Mouse (Mus musculus) midbrain, embryonic 14.5 days (tissue): Measurements from ENCODE around the gene Hnf4a. TPM values are rescaled to one million over a fixed set of nuclear protein-coding genes. Genes with fewer than 3 reads are reported as not detected.

Experiments used
- ATAC-seq: fragments of 200-750 bp; cut with Nextera tagmentation; 2 replicates; pipeline ENCODE4 v1.8.0; 2017; ENCODE audit warnings: moderate number of reproducible peaks, moderate library complexity; ENCODE audit not compliant: low FRiP score, low TSS enrichment
- DNase-seq: peaks from one replicate; pipeline ENCODE4 v3.0.0-alpha.2; 2015
- H3K27ac ChIP-seq: fragments of 300-500 bp; sonication (generic); replicated peaks from 2 replicates; pipeline ENCODE4 v1.5.1; 2014; ENCODE audit warnings: mild to moderate bottlenecking, low read depth, low read length, moderate library complexity
- H3K27me3 ChIP-seq: fragments of 300-500 bp; sonication (generic); 2 replicates; pipeline ENCODE4 v1.6.1; 2014; ENCODE audit warnings: low read length, control low read depth, mixed read lengths; ENCODE audit not compliant: control insufficient read depth, insufficient read depth
- H3K36me3 ChIP-seq: fragments of 300-500 bp; sonication (generic); 2 replicates; pipeline ENCODE4 v1.6.1; 2014; ENCODE audit warnings: low read length, control low read depth; ENCODE audit not compliant: control insufficient read depth, insufficient read depth
- H3K4me1 ChIP-seq: fragments of 300-500 bp; sonication (generic); 2 replicates; pipeline ENCODE4 v1.6.1; 2014; ENCODE audit warnings: mild to moderate bottlenecking, antibody characterized with exemption, low read length, control low read depth; ENCODE audit not compliant: control insufficient read depth, insufficient read depth
- H3K4me2 ChIP-seq: fragments of 300-500 bp; sonication (generic); 2 replicates; pipeline ENCODE4 v1.6.1; 2014; ENCODE audit warnings: mild to moderate bottlenecking, low read length, moderate library complexity
- H3K4me3 ChIP-seq: fragments of 300-500 bp; sonication (generic); replicated peaks from 2 replicates; pipeline ENCODE4 v1.5.1; 2014; ENCODE audit warnings: low read depth, low read length
- H3K9ac ChIP-seq: fragments of 300-500 bp; sonication (generic); replicated peaks from 2 replicates; pipeline ENCODE4 v1.6.1; 2014; ENCODE audit warnings: mild to moderate bottlenecking, low read length, moderate library complexity
- H3K9me3 ChIP-seq: fragments of 300-500 bp; sonication (generic); 2 replicates; pipeline ENCODE4 v1.6.1; 2016; ENCODE audit warnings: low read length, control low read depth, mixed read lengths; ENCODE audit not compliant: control insufficient read depth
- WGBS: fragments of 180-500 bp; shearing (Covaris S2); extraction: QIAGEN DNeasy Blood & Tissue Kit; methylation state at CpG from one replicate; pipeline ENCODE4 v1.1.7; 2014; 5-methylcytosine and 5-hydroxymethylcytosine counted together
- polyA plus RNA-seq: library from polyadenylated mRNA; unstranded; fragments of >200 nt; fragmentation: Nextera tagmentation; extraction: Ambion mirVana; gene quantifications from 2 replicates; pipeline ENCODE4 v1.2.1, GENCODE M21; 2014

The Hnf4a gene
- polyA plus RNA-seq, 1 experiment from 2014 or later: not detected

DNA sequence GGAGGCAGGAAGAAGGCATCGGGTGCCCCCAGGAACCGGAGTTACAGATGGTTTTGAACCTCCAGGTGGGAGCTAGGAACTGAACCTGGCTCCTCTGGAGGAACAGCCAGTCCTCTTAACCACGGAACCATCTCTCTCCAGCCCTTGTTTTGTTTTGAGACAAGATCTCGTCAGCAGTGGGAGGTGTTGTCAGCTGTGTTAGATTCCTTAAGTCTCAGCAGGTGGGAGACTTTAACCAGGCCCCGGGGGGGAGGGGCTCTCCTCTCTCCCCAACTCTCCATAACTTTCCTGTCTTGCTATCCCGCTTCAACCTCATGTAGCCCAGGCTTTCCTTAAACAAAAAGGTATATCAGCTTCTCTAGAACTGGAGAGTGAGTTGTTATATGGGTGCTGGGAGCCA lies 12.2 kb upstream of the Hnf4a start:
- ATAC-seq: no peak
- H3K4me3 ChIP-seq: no peak overlapping the region
- DNase-seq: no peak
- no peaks in the 10 kb centered on the region for H3K9me3 ChIP-seq
- H3K4me2 ChIP-seq: no peak overlapping the region
- H3K36me3 ChIP-seq: no peaks in the 10 kb centered on the region
- H3K27me3 ChIP-seq: no peaks in the 10 kb centered on the region
- H3K4me1 ChIP-seq: no peaks in the 10 kb centered on the region
- H3K9ac ChIP-seq: no peak overlapping the region
- 48% methylated on average over 6 of the region's 6 CpGs for WGBS
- no peak overlapping the region for H3K27ac ChIP-seq

GRCm38 (mm10) chr2:163502219-163502618 lies 4.4 kb upstream of the Hnf4a start:
- H3K4me1 ChIP-seq: no peaks in the 10 kb centered on the region
- no peaks in the 10 kb centered on the region for H3K36me3 ChIP-seq
- H3K4me3 ChIP-seq: no peak overlapping the region
- no peak overlapping the region for H3K4me2 ChIP-seq
- H3K27ac ChIP-seq: no peak overlapping the region
- 65% methylated on average over 2 of the region's 2 CpGs for WGBS
- peak; percentile 15 for DNase-seq
- ATAC-seq: no peak
- H3K9me3 ChIP-seq: no peaks in the 10 kb centered on the region
- no peaks in the 10 kb centered on the region for H3K27me3 ChIP-seq
- H3K9ac ChIP-seq: no peak overlapping the region

DNA sequence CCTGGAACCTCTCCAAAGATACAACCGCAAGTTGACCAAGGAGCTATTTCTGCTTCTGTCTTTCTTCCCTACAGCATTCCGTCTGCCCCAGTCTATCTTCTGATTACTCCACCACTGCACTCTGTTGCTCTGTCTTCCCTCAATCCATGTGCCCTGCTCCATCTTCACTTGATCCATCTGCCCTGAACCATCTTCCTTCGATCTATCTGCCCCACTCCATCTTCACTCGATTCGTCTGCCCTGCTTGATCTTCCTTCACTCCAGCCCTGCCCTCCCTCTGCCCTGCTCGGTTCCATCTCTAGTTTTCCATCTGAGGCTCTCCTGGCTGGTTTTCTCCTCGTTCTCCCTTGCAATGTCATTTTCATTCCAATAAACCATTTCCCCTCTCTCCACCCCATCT lies 3.4 kb upstream of the Hnf4a start:
- Histone ChIP-seq H3K4me2 (no peak overlapping the region), H3K4me3 (no peak overlapping the region), H3K27ac (no peak overlapping the region), H3K27me3 (no peaks in the 10 kb centered on the region), H3K36me3 (no peaks in the 10 kb centered on the region), H3K9ac (no peak overlapping the region), H3K9me3 (no peaks in the 10 kb centered on the region), H3K4me1 (no peaks in the 10 kb centered on the region)
- ATAC-seq (no peak), DNase-seq (no peak)
- WGBS: 86% methylated on average over 7 of the region's 7 CpGs

GRCm38 (mm10) chr2:163525761-163526243 lies 19.2 kb downstream of the Hnf4a start:
- Histone ChIP-seq H3K36me3 (no peaks in the 10 kb centered on the region), H3K9ac (no peak overlapping the region), H3K27ac (no peak overlapping the region), H3K4me1 (no peaks in the 10 kb centered on the region), H3K4me3 (no peak overlapping the region), H3K27me3 (no peaks in the 10 kb centered on the region), H3K4me2 (no peak overlapping the region), H3K9me3 (no peaks in the 10 kb centered on the region)
- 91% methylated on average over 7 of the region's 7 CpGs for WGBS
- DNase-seq (no peak), ATAC-seq (no peak)

DNA sequence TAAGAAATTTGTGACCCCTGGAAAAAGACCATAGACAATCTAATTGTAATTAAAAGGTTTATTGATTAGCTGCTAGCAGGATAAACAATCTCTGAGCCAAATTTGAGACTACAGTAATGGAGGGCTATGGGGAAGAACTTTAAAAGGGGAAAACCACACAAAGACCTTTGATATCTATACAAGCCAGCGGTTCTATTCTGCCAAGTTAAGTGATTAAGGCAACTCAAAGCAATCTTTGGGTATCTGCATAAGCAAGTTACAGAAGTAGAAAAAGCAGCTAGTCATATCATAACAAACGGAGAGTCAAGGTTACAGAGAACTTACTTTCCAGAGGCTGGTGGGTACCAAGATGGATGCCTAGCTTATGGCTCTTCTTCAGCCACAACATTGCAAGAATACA lies 20.9 kb downstream of the Hnf4a start:
- no peak for DNase-seq
- no peak for ATAC-seq
- no peak overlapping the region for H3K4me3 ChIP-seq
- 86% methylated on average over 2 of the region's 2 CpGs for WGBS
- H3K36me3 ChIP-seq: no peaks in the 10 kb centered on the region
- H3K4me2 ChIP-seq: no peak overlapping the region
- H3K27ac ChIP-seq: no peak overlapping the region
- H3K27me3 ChIP-seq: no peaks in the 10 kb centered on the region
- no peaks in the 10 kb centered on the region for H3K4me1 ChIP-seq
- H3K9me3 ChIP-seq: no peaks in the 10 kb centered on the region
- no peak overlapping the region for H3K9ac ChIP-seq

GRCm38 (mm10) chr2:163530418-163530817 lies 23.8 kb downstream of the Hnf4a start:
- 70% methylated on average over 8 of the region's 8 CpGs for WGBS
- Histone ChIP-seq H3K9me3 (no peaks in the 10 kb centered on the region), H3K4me3 (no peak overlapping the region), H3K9ac (no peak overlapping the region), H3K27ac (no peak overlapping the region), H3K36me3 (no peaks in the 10 kb centered on the region), H3K4me2 (no peak overlapping the region), H3K4me1 (no peaks in the 10 kb centered on the region), H3K27me3 (no peaks in the 10 kb centered on the region)
- ATAC-seq: no peak
- DNase-seq: no peak

DNA sequence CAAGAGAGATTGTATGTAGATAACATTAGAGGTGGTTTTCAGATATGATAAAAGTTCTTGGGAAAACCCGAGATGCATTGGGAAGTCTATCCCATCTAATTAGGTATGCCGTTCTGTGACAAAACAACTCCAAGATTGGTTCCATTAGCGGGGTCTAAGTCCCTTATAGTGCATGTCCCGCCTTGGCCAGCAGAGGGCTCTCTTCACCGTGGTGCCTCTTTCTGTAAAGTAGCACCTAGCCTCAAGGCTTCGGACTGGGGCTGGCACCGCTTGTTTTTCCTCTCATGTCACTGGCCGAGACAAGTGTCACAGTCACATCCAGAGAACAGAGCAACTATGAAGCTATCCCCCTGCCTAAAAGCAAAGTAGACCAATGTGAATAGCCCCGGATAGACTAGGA lies 25.3 kb downstream of the Hnf4a start:
- Histone ChIP-seq H3K27ac (no peak overlapping the region), H3K36me3 (no peaks in the 10 kb centered on the region), H3K9ac (no peak overlapping the region), H3K4me1 (no peaks in the 10 kb centered on the region), H3K4me2 (no peak overlapping the region), H3K9me3 (no peaks in the 10 kb centered on the region), H3K27me3 (no peaks in the 10 kb centered on the region), H3K4me3 (no peak overlapping the region)
- peak; percentile 88 for DNase-seq
- ATAC-seq: no peak
- 13% methylated on average over 9 of the region's 9 CpGs for WGBS

DNA sequence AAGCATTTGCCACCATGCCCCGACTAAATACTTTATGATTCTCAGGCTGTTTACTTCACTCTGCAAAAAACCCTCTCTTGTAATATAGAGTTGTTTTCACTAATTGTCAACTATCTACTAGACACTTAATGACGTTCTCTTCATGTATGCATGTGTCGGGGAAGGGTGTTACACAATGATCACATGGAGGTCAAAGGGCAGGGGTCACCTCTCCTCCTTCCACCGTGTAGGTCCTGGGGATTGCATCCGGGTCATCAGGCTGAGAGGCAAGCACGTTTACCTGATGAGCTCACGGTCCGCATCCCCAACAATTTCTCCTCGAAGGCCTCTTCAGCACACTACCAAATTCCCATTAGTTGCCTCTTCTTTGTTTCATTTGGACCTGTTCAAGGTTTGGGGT lies 26.6 kb downstream of the Hnf4a start:
- H3K27ac ChIP-seq: no peak overlapping the region
- no peaks in the 10 kb centered on the region for H3K36me3 ChIP-seq
- no peaks in the 10 kb centered on the region for H3K9me3 ChIP-seq
- no peak overlapping the region for H3K9ac ChIP-seq
- H3K27me3 ChIP-seq: no peaks in the 10 kb centered on the region
- WGBS: 88% methylated on average over 9 of the region's 9 CpGs
- H3K4me1 ChIP-seq: no peaks in the 10 kb centered on the region
- H3K4me2 ChIP-seq: no peak overlapping the region
- no peak for ATAC-seq
- no peak overlapping the region for H3K4me3 ChIP-seq
- no peak for DNase-seq

GRCm38 (mm10) chr2:163534958-163535524 lies 28.4 kb downstream of the Hnf4a start:
- no peaks in the 10 kb centered on the region for H3K4me1 ChIP-seq
- ATAC-seq (peak; percentile 66; the same call in 1 of the 2 replicates), DNase-seq (peak; percentile 96)
- peak overlapping the region; percentile 26 for H3K4me3 ChIP-seq
- H3K9ac ChIP-seq: peak overlapping the region; percentile 42; the same call in 1 of the 2 replicates
- H3K27ac ChIP-seq: no peak overlapping the region
- 8% methylated on average over 22 of the region's 22 CpGs for WGBS
- H3K4me2 ChIP-seq: peak overlapping the region; percentile 59
- no peaks in the 10 kb centered on the region for H3K9me3 ChIP-seq
- H3K36me3 ChIP-seq: no peaks in the 10 kb centered on the region
- H3K27me3 ChIP-seq: no peaks in the 10 kb centered on the region
